ENCODE assay signal across 16 mouse cellular contexts in genomic region chr1:38467305-38468083, GRCm38 (mm10).
DNase-seq lines count a peak whose midpoint lies in the region; ATAC-seq and TF ChIP-seq lines count a peak whose summit lies in the region.
"Had no signal": no experiment of that assay in that cellular context is flagged by ENCODE, and none has a peak within 500 bp of the region (broad histone marks: within the 10 kb centered on the region; RNA-seq: fewer than 3 reads in every experiment).

No protein-coding gene starts in this region.

- H3K27me3 ChIP-seq in midbrain, embryonic 14.5 days (ENCODE audit: control insufficient read depth, insufficient read depth, low read length): no peaks in the 10 kb centered on the region
- H3K27me3 ChIP-seq in midbrain, postnatal 0 days (ENCODE audit: insufficient read depth, low read length): no peaks in the 10 kb centered on the region
- H3K27me3 ChIP-seq in neural tube, embryonic 14.5 days (ENCODE audit: control insufficient read depth, insufficient read depth, low read length): no peaks in the 10 kb centered on the region
- H3K27me3 ChIP-seq: heart, embryonic 13.5 days; kidney, embryonic 15.5 days had no signal

- no peak for TF ChIP-seq CTCF in midbrain, postnatal 0 days (IDR thresholded peaks at IDR 0.05)
- no peak for TF ChIP-seq CTCF in gastrocnemius, adult 2 months (IDR thresholded peaks at IDR 0.05)

- no peaks in the 10 kb centered on the region for H3K9me3 ChIP-seq in midbrain, embryonic 14.5 days (ENCODE audit: control insufficient read depth, low read length)
- H3K9me3 ChIP-seq in midbrain, postnatal 0 days (ENCODE audit: low read length): no peaks in the 10 kb centered on the region
- no peaks in the 10 kb centered on the region for H3K9me3 ChIP-seq in neural tube, embryonic 14.5 days (ENCODE audit: control insufficient read depth, low read length)
- H3K9me3 ChIP-seq: heart, embryonic 13.5 days; kidney, embryonic 15.5 days; limb, embryonic 10.5 days; megakaryocyte, embryonic 14.5 days had no signal

- intact Hi-C loops in heart, postnatal 10 days (cut with DNase I): no loop called here
- intact Hi-C loops in gastrocnemius, adult 2 months (cut with DNase I): no loop called here

- peak; percentile 56 for DNase-seq in heart, adult 11 months
- DNase-seq in heart, postnatal 10 days: no peak
- peak; percentile 38 for DNase-seq in midbrain, embryonic 14.5 days
- no peak for DNase-seq in midbrain, postnatal 0 days (ENCODE audit: low spot score)
- DNase-seq in embryo, embryonic 11 days: peak; percentile 48
- DNase-seq in adrenal gland, postnatal 36 days: no peak
- no peak for DNase-seq in gastrocnemius, adult 2 months
- DNase-seq: cerebellum, adult 9-11 months; lung, adult 18-20 months; right cerebral cortex, postnatal 25 days; thymus, postnatal 14 days had no signal

- ATAC-seq in midbrain, embryonic 14.5 days (ENCODE audit: low FRiP score, low TSS enrichment): no peak
- ATAC-seq in midbrain, postnatal 0 days (ENCODE audit: low FRiP score): no peak
- peak; percentile 46; the same call in 1 of the 2 replicates for ATAC-seq in neural tube, embryonic 14.5 days (ENCODE audit: low read depth)

- 61% methylated on average over 7 of the region's 7 CpGs for WGBS in midbrain, embryonic 14.5 days
- WGBS in midbrain, postnatal 0 days: 60% methylated on average over 7 of the region's 7 CpGs
- 39% methylated on average over 7 of the region's 7 CpGs for WGBS in neural tube, embryonic 14.5 days

- no peaks in the 10 kb centered on the region for H3K36me3 ChIP-seq in midbrain, embryonic 14.5 days (ENCODE audit: control insufficient read depth, insufficient read depth, low read length)
- no peaks in the 10 kb centered on the region for H3K36me3 ChIP-seq in midbrain, postnatal 0 days (ENCODE audit: insufficient read depth, low read length)
- no peaks in the 10 kb centered on the region for H3K36me3 ChIP-seq in neural tube, embryonic 14.5 days (ENCODE audit: control insufficient read depth, insufficient read depth, low read length)
- H3K36me3 ChIP-seq: heart, embryonic 13.5 days; kidney, embryonic 15.5 days had no signal

- H3K27ac ChIP-seq in midbrain, embryonic 14.5 days (replicated peaks; ENCODE audit: low read depth, low read length): no peak overlapping the region
- H3K27ac ChIP-seq in midbrain, postnatal 0 days (ENCODE audit: low read depth, low read length): no peak overlapping the region
- no peak overlapping the region for H3K27ac ChIP-seq in neural tube, embryonic 14.5 days (ENCODE audit: low read depth, low read length)
- H3K27ac ChIP-seq in gastrocnemius, adult 2 months: no peak overlapping the region
- H3K27ac ChIP-seq: heart, embryonic 13.5 days; kidney, embryonic 15.5 days; limb, embryonic 10.5 days had no signal

- peaks cover 2% of the 10 kb centered on the region; the same call in 1 of the 2 replicates for H3K4me1 ChIP-seq in midbrain, embryonic 14.5 days (ENCODE audit: control insufficient read depth, insufficient read depth, low read length)
- H3K4me1 ChIP-seq in midbrain, postnatal 0 days (ENCODE audit: insufficient read depth, low read length): no peaks in the 10 kb centered on the region
- H3K4me1 ChIP-seq in neural tube, embryonic 14.5 days (ENCODE audit: control insufficient read depth, insufficient read depth, low read length): peaks cover 4% of the 10 kb centered on the region; the same call in 1 of the 2 replicates

- H3K9ac ChIP-seq in midbrain, embryonic 14.5 days (replicated peaks; ENCODE audit: low read length): no peak overlapping the region
- no peak overlapping the region for H3K9ac ChIP-seq in midbrain, postnatal 0 days (replicated peaks; ENCODE audit: low read length, poor library complexity, severe bottlenecking)
- no peak overlapping the region for H3K9ac ChIP-seq in neural tube, embryonic 14.5 days (replicated peaks; ENCODE audit: low read depth, low read length)
- H3K9ac ChIP-seq: heart, embryonic 13.5 days; kidney, embryonic 15.5 days had no signal

- H3K4me2 ChIP-seq in midbrain, embryonic 14.5 days (ENCODE audit: low read length): no peak overlapping the region
- no peak overlapping the region for H3K4me2 ChIP-seq in midbrain, postnatal 0 days (ENCODE audit: low read depth, low read length, poor library complexity, severe bottlenecking)
- H3K4me2 ChIP-seq in neural tube, embryonic 14.5 days (ENCODE audit: low read depth, low read length): no peak overlapping the region
- H3K4me2 ChIP-seq: heart, embryonic 13.5 days; kidney, embryonic 15.5 days had no signal

- H3K4me3 ChIP-seq in midbrain, embryonic 14.5 days (replicated peaks; ENCODE audit: low read depth, low read length): no peak overlapping the region
- H3K4me3 ChIP-seq in midbrain, postnatal 0 days (ENCODE audit: low read depth, low read length): no peak overlapping the region
- no peak overlapping the region for H3K4me3 ChIP-seq in neural tube, embryonic 14.5 days (ENCODE audit: low read depth, low read length)
- no peak overlapping the region for H3K4me3 ChIP-seq in gastrocnemius, adult 2 months
- H3K4me3 ChIP-seq: heart, embryonic 13.5 days; kidney, embryonic 15.5 days; limb, embryonic 10.5 days; megakaryocyte, embryonic 14.5 days had no signal

Comparison
In these comparisons a context has a peak if more than half of its experiments do, and no peak if none do; other contexts are left out.
1. DNase-seq: peak in heart, adult 11 months (single experiment), midbrain, embryonic 14.5 days (single experiment) and embryo, embryonic 11 days (single experiment); none in heart, postnatal 10 days (0 of 2), midbrain, postnatal 0 days (single experiment), adrenal gland, postnatal 36 days (0 of 2) and gastrocnemius, adult 2 months (single experiment).